Comparison of ENCODE assay signal across 8 mouse cellular contexts in genomic region chr5:34139751-34140150, GRCm38 (mm10). TPM values are rescaled to one million over a fixed set of nuclear protein-coding genes. Genes with fewer than 3 reads are reported as not detected.
A peak's percentile ranks its signal among the peaks of the same experiment; 100 is the strongest.
DNase-seq lines count a peak whose midpoint lies in the region; ATAC-seq and TF ChIP-seq lines count a peak whose summit lies in the region.

No protein-coding gene starts in this region.

- no peak overlapping the region for H3K4me2 ChIP-seq in hindbrain, embryonic 11.5 days (replicated peaks; ENCODE audit: low read depth, low read length)
- H3K4me2 ChIP-seq in hindbrain, embryonic 13.5 days, result no peak overlapping the region

- WGBS in hindbrain, embryonic 11.5 days, result 6% methylated on average over 1 of the region's 1 CpGs
- WGBS in hindbrain, embryonic 13.5 days, result 6% methylated on average over 1 of the region's 1 CpGs

- peak; percentile 56; the same call in 1 of the 2 replicates for TF ChIP-seq CTCF in brain, embryonic 14.5 days (IDR thresholded peaks at IDR 0.05; ENCODE audit: borderline replicate concordance, extremely low read depth, insufficient read depth, insufficient read length)

- no peaks in the 10 kb centered on the region for H3K9me3 ChIP-seq in hindbrain, embryonic 11.5 days (ENCODE audit: control insufficient read depth, low read length)
- no peaks in the 10 kb centered on the region for H3K9me3 ChIP-seq in hindbrain, embryonic 13.5 days

- no peaks in the 10 kb centered on the region for H3K36me3 ChIP-seq in hindbrain, embryonic 11.5 days (ENCODE audit: control insufficient read depth, insufficient read depth, low read length)
- H3K36me3 ChIP-seq in hindbrain, embryonic 13.5 days, result no peaks in the 10 kb centered on the region

- H3K9ac ChIP-seq in hindbrain, embryonic 11.5 days (ENCODE audit: low read depth, low read length), result no peak overlapping the region
- H3K9ac ChIP-seq in hindbrain, embryonic 13.5 days, result no peak overlapping the region

- TF ChIP-seq POLR2A in brain, embryonic 14.5 days (IDR thresholded peaks at IDR 0.05; ENCODE audit: borderline replicate concordance, extremely low read depth, insufficient read depth, insufficient read length, poor library complexity, severe bottlenecking), result no peak

- H3K4me1 ChIP-seq in hindbrain, embryonic 11.5 days (replicated peaks; ENCODE audit: control insufficient read depth, insufficient read depth, low read length), result no peaks in the 10 kb centered on the region
- no peaks in the 10 kb centered on the region for H3K4me1 ChIP-seq in hindbrain, embryonic 13.5 days (replicated peaks)

- peak; percentile 20 for DNase-seq in hindbrain, embryonic 11.5 days (ENCODE audit: low spot score)
- peak; percentile 72 for DNase-seq in CD4-positive, CD25-positive, alpha-beta regulatory T cell, adult 2 months (ENCODE audit: low read depth, low spot score)
- peak; percentile 20 for DNase-seq in brain, embryonic 14.5 days (ENCODE audit: low read depth)
- DNase-seq in frontal cortex, adult 2 months (ENCODE audit: extremely low spot score in 1 of 2, low spot score in 1 of 2), result peak; percentile 3 to 53
- DNase-seq in layer of hippocampus, adult 9-11 months, result peak; percentile 21

- H3K27ac ChIP-seq in hindbrain, embryonic 11.5 days (ENCODE audit: low read depth, low read length), result no peak overlapping the region
- no peak overlapping the region for H3K27ac ChIP-seq in hindbrain, embryonic 13.5 days

- no peak for ATAC-seq in hindbrain, embryonic 11.5 days (ENCODE audit: low FRiP score)
- no peak for ATAC-seq in hindbrain, embryonic 13.5 days (ENCODE audit: low FRiP score)
- peak; percentile 76 for ATAC-seq in megakaryocyte progenitor cell, adult 5-6 weeks (replicated peaks; ENCODE audit: poor library complexity)
- no peak for ATAC-seq in megakaryocyte, adult 5-6 weeks (ENCODE audit: poor library complexity, severe bottlenecking)

- no peak overlapping the region for H3K4me3 ChIP-seq in hindbrain, embryonic 11.5 days (ENCODE audit: low read depth, low read length)
- no peak overlapping the region for H3K4me3 ChIP-seq in hindbrain, embryonic 13.5 days

- no peaks in the 10 kb centered on the region for H3K27me3 ChIP-seq in hindbrain, embryonic 11.5 days (ENCODE audit: control insufficient read depth, insufficient read depth, low read length)
- H3K27me3 ChIP-seq in hindbrain, embryonic 13.5 days, result no peaks in the 10 kb centered on the region

RNA-seq across cellular contexts. Expression of gene Poln, which starts 29.5 kb away (rescaled TPM):
- polyA plus RNA-seq in hindbrain, embryonic 11.5 days (2014; fragmentation: Nextera tagmentation; extraction: Ambion mirVana), result 0.26 and 1.2 TPM in 2 replicates
- 0.14 and 0.28 TPM in 2 replicates for polyA plus RNA-seq in hindbrain, embryonic 13.5 days (2015; fragmentation: Nextera tagmentation; extraction: Ambion mirVana)
- polyA plus RNA-seq in brain, embryonic 14.5 days (2012; rRNA removed), result 0.75 and 2.0 TPM in 2 replicates
- 1.2 TPM in 2 replicates for polyA plus RNA-seq in frontal cortex, adult 2 months (2012; rRNA removed)
- total RNA-seq in megakaryocyte progenitor cell, adult 5-6 weeks (2015), result 1.7 and 2.1 TPM in 2 replicates
- total RNA-seq in megakaryocyte progenitor cell, adult 5-6 weeks (2017), result 1.2 and 2.5 TPM in 2 replicates
- total RNA-seq in megakaryocyte, adult 5-6 weeks (2015), result 1.7 and 3.9 TPM in 2 replicates
- total RNA-seq in megakaryocyte, adult 5-6 weeks (2017), result 1.2 and 2.7 TPM in 2 replicates

RNA-seq across cellular contexts. Expression of gene Haus3, which starts 29.6 kb away (rescaled TPM):
- polyA plus RNA-seq in hindbrain, embryonic 11.5 days (2014; fragmentation: Nextera tagmentation; extraction: Ambion mirVana), result 44.1 and 46.9 TPM in 2 replicates
- 19.0 and 19.7 TPM in 2 replicates for polyA plus RNA-seq in hindbrain, embryonic 13.5 days (2015; fragmentation: Nextera tagmentation; extraction: Ambion mirVana)
- polyA plus RNA-seq in brain, embryonic 14.5 days (2012; rRNA removed), result 6.8 and 7.5 TPM in 2 replicates
- 6.5 and 6.7 TPM in 2 replicates for polyA plus RNA-seq in frontal cortex, adult 2 months (2012; rRNA removed)
- 90.0 and 96.2 TPM in 2 replicates for total RNA-seq in megakaryocyte progenitor cell, adult 5-6 weeks (2015)
- 108 and 158 TPM in 2 replicates for total RNA-seq in megakaryocyte progenitor cell, adult 5-6 weeks (2017)
- total RNA-seq in megakaryocyte, adult 5-6 weeks (2015), result 33.6 and 41.4 TPM in 2 replicates
- 44.8 and 53.7 TPM in 2 replicates for total RNA-seq in megakaryocyte, adult 5-6 weeks (2017)

RNA-seq across cellular contexts. Expression of gene Mxd4, which starts 47.8 kb away (rescaled TPM):
- polyA plus RNA-seq in hindbrain, embryonic 11.5 days (2014; fragmentation: Nextera tagmentation; extraction: Ambion mirVana), result 23.7 and 29.2 TPM in 2 replicates
- polyA plus RNA-seq in hindbrain, embryonic 13.5 days (2015; fragmentation: Nextera tagmentation; extraction: Ambion mirVana), result 33.5 and 33.6 TPM in 2 replicates
- polyA plus RNA-seq in brain, embryonic 14.5 days (2012; rRNA removed), result 89.3 and 99.7 TPM in 2 replicates
- polyA plus RNA-seq in frontal cortex, adult 2 months (2012; rRNA removed), result 101 and 105 TPM in 2 replicates
- total RNA-seq in megakaryocyte progenitor cell, adult 5-6 weeks (2015), result 14.7 and 17.4 TPM in 2 replicates
- 20.1 and 21.0 TPM in 2 replicates for total RNA-seq in megakaryocyte progenitor cell, adult 5-6 weeks (2017)
- total RNA-seq in megakaryocyte, adult 5-6 weeks (2015), result 16.2 and 17.6 TPM in 2 replicates
- total RNA-seq in megakaryocyte, adult 5-6 weeks (2017), result 19.8 and 21.6 TPM in 2 replicates

Comparison
In these comparisons a context has a peak if more than half of its experiments do, and no peak if none do; other contexts are left out.
1. DNase-seq: peak in every context shown above with its lines; median percentile 72 in CD4-positive, CD25-positive, alpha-beta regulatory T cell, adult 2 months; 28 in frontal cortex, adult 2 months; 21 in layer of hippocampus, adult 9-11 months; 20 in hindbrain, embryonic 11.5 days; 20 in brain, embryonic 14.5 days.